ENCODE assay signal across 11 mouse cellular contexts in genomic region chr5:100232076-100232475, GRCm38 (mm10).
"Had no signal": no experiment of that assay in that cellular context is flagged by ENCODE, and none has a peak within 500 bp of the region (broad histone marks: within the 10 kb centered on the region; RNA-seq: fewer than 3 reads in every experiment).

No protein-coding gene starts in this region.

- H3K27me3 ChIP-seq: kidney, embryonic 15.5 days; liver, embryonic 15.5 days had no signal

- H3K36me3 ChIP-seq: kidney, embryonic 15.5 days; liver, embryonic 15.5 days had no signal

- H3K27ac ChIP-seq: kidney, embryonic 15.5 days; left cerebral cortex, adult 2 months; liver, embryonic 15.5 days; stomach, postnatal 0 days had no signal

- H3K4me3 ChIP-seq: kidney, embryonic 15.5 days; left cerebral cortex, adult 2 months; liver, embryonic 15.5 days had no signal

- ATAC-seq: lung, postnatal 0 days had no signal

- H3K4me2 ChIP-seq: kidney, embryonic 15.5 days; liver, embryonic 11.5 days; liver, embryonic 15.5 days had no signal

- H3K9me3 ChIP-seq: liver, embryonic 15.5 days had no signal

- DNase-seq: kidney, adult 2 months; kidney, postnatal 14 days; lung, adult 2 months; lung, postnatal 36 days; thymus, postnatal 4 days had no signal

- H3K9ac ChIP-seq: kidney, embryonic 15.5 days; liver, embryonic 15.5 days had no signal
